Mouse (Mus musculus): Measurements from ENCODE around the gene Gmeb2. TPM values are rescaled to one million over a fixed set of nuclear protein-coding genes. Genes with fewer than 3 reads are reported as not detected.
A peak's percentile ranks its signal among the peaks of the same experiment; 100 is the strongest.

Gmeb2 gene
- total and polyA plus RNA-seq, 3 experiments, result 11.6 to 20.7 (median 17.3) TPM

DNA sequence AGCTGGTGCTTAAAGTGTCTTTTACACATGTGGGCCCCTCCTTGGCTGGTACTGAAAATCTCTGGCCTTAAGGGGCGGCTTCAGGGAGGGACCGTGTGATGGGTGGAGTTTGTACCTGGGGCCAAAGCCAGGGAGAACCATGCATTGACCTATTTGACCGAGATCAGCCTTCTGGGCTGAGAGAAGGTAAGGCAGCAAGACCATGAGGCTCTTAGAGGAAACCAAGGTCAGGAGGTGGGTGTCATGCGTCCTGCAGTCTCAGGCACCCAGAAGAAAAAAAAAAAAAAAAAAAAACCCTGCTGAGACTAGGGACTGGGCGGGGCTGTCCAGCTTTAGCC lies 25.1 kb upstream of the Gmeb2 start:
- Histone ChIP-seq H3K4me3 (replicated peaks in 1 of 3; ENCODE audit: low read depth in 2 of 3, low read length in 2 of 3, poor library complexity in 1 of 3) (no peak overlapping the region), H3K79me2 (replicated peaks; ENCODE audit: control insufficient read depth, extremely low read depth, insufficient read depth, poor library complexity, severe bottlenecking) (no peaks in the 10 kb centered on the region), H3K27me3 (replicated peaks) (peaks cover 58% of the 10 kb centered on the region), H3K27ac (ENCODE audit: insufficient read depth, low read depth) (no peak overlapping the region), H3K4me2 (ENCODE audit: insufficient read depth, low read depth, poor library complexity, severe bottlenecking) (no peak overlapping the region), H3K9me3 (replicated peaks; ENCODE audit: low read length) (no peaks in the 10 kb centered on the region), H3K4me1 (ENCODE audit: control insufficient read depth in 1 of 2, insufficient read depth in 2 of 2) (no peaks in the 10 kb centered on the region), H3K36me3 (replicated peaks in 1 of 2; ENCODE audit: control insufficient read depth in 1 of 2, insufficient read depth in 1 of 2, low read length in 1 of 2) (no peaks in the 10 kb centered on the region), H3K9ac (ENCODE audit: insufficient read depth, low read depth) (no peak overlapping the region)
- in situ Hi-C loops (cut with MboI; ENCODE audit: low pct_ligation_motif_present, low pct_unique_long_range_greater_than_20kb, low sequenced_read_pairs), result no loop called here
- TF ChIP-seq ZNF384 (IDR thresholded peaks at IDR 0.05; ENCODE audit: low read depth, low read length) (peak; percentile 11; the same call in 1 of the 2 replicates), UBTF (IDR thresholded peaks at IDR 0.05; ENCODE audit: low read depth, low read length) (no peak)
- DNase-seq (ENCODE audit: extremely low read depth), result no peak
- dilution Hi-C loops (cut with MboI; ENCODE audit: extremely low pct_ligation_motif_present, extremely low pct_unique_long_range_greater_than_20kb, low sequenced_read_pairs), result no loop called here

DNA sequence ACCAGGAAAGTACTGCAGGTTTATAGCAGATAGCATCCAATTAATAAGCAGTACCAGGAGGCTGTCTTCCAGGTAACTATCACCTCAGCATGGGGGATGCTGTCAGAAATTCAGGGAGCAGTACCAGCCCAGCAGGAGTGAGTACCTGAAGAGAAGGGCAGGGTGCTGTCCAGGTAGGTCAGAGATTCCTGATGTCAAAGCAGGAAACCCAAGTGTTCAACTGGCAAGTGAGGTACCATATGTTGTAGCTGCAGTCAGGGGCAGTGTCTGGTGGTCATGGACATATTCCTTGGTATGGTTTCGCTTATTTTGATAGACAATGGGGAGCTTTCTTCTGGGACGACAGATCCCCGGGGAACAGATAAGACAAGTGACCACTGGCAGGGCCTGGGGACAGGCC lies 24.6 kb upstream of the Gmeb2 start:
- Histone ChIP-seq H3K36me3 (replicated peaks in 1 of 2; ENCODE audit: control insufficient read depth in 1 of 2, insufficient read depth in 1 of 2, low read length in 1 of 2) (no peaks in the 10 kb centered on the region), H3K4me2 (ENCODE audit: insufficient read depth, low read depth, poor library complexity, severe bottlenecking) (no peak overlapping the region), H3K9me3 (replicated peaks; ENCODE audit: low read length) (no peaks in the 10 kb centered on the region), H3K79me2 (replicated peaks; ENCODE audit: control insufficient read depth, extremely low read depth, insufficient read depth, poor library complexity, severe bottlenecking) (no peaks in the 10 kb centered on the region), H3K4me3 (replicated peaks in 1 of 3; ENCODE audit: low read depth in 2 of 3, low read length in 2 of 3, poor library complexity in 1 of 3) (no peak overlapping the region), H3K4me1 (ENCODE audit: control insufficient read depth in 1 of 2, insufficient read depth in 2 of 2) (no peaks in the 10 kb centered on the region), H3K9ac (ENCODE audit: insufficient read depth, low read depth) (no peak overlapping the region), H3K27ac (ENCODE audit: insufficient read depth, low read depth) (no peak overlapping the region), H3K27me3 (replicated peaks) (peaks cover 61% of the 10 kb centered on the region)
- dilution Hi-C loops (cut with MboI; ENCODE audit: extremely low pct_ligation_motif_present, extremely low pct_unique_long_range_greater_than_20kb, low sequenced_read_pairs) (no loop called here), in situ Hi-C loops (cut with MboI; ENCODE audit: low pct_ligation_motif_present, low pct_unique_long_range_greater_than_20kb, low sequenced_read_pairs) (no loop called here)
- no peak for TF ChIP-seq UBTF (IDR thresholded peaks at IDR 0.05; ENCODE audit: low read depth, low read length)
- DNase-seq (ENCODE audit: extremely low read depth), result no peak

DNA sequence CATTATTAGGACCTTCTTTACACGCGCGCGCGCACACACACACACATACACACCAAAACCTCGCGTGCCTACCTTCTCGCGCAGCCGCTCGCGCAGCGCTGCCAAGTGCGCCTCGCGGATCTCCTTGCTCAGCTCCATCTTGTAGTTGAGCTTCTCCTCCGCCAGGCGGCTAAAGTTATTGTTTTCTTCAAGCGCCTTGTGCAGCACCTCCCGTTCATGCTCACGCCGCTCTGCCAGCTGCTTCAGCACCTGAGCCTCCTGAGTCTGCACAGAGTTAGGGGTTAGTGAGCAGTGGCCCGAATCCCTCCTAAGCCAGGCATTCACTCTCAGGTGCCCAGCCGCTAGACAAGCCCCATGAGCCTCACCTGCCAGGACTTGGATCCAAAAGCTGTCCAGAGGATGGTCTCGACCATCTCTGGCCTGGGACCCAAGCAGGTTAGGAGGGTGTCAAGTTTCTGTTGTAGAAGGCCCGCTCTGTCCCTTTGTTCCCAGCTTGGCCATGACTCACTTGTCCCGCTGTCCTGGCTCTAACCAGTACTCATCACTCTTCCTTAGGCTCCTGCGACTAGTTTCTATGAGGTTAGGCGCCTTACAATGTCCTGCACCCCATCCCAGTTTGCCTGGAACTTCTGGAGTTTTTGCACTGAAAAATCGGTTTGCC lies 19.4 kb upstream of the Gmeb2 start:
- no peak for DNase-seq (ENCODE audit: extremely low read depth)
- dilution Hi-C loops (cut with MboI; ENCODE audit: extremely low pct_ligation_motif_present, extremely low pct_unique_long_range_greater_than_20kb, low sequenced_read_pairs), result no loop called here

DNA sequence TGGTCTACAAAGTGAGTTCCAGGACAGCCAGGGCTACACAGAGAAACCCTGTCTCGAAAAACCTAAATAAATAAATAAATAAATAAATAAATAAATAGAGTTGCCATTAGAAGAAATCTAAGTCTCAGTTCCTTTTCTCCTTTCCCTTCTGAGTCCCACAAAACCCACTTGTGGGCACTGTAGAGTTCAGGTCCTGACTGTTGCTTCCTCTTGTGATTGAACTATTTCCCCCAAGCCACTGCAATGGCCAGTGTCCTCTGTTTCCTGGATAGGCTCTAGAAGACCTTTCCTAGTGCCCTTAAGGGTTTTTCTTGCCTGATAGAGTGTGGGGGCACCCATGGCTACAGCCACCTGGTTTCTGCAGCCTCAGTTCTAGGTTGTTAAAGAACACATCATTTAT lies 17.1 kb upstream of the Gmeb2 start:
- H3K4me3 ChIP-seq (replicated peaks in 1 of 3; ENCODE audit: low read depth in 2 of 3, low read length in 2 of 3, poor library complexity in 1 of 3), result no peak overlapping the region
- peaks cover 2 to 5% of the 10 kb centered on the region in 2 experiments; a peak in 2 of 4 replicates for H3K4me1 ChIP-seq (ENCODE audit: control insufficient read depth in 1 of 2, insufficient read depth in 2 of 2)
- TF ChIP-seq BHLHE40 (IDR thresholded peaks at IDR 0.05; ENCODE audit: low read depth, low read length) (no peak), MXI1 (IDR thresholded peaks at IDR 0.05; ENCODE audit: low read depth, low read length) (no peak), ZMIZ1 (IDR thresholded peaks at IDR 0.05; ENCODE audit: low read depth, low read length) (no peak)
- H3K79me2 ChIP-seq (replicated peaks; ENCODE audit: control insufficient read depth, extremely low read depth, insufficient read depth, poor library complexity, severe bottlenecking), result no peaks in the 10 kb centered on the region
- H3K27ac ChIP-seq (ENCODE audit: insufficient read depth, low read depth), result no peak overlapping the region
- peaks cover 2 to 19% of the 10 kb centered on the region in 2 experiments for H3K36me3 ChIP-seq (replicated peaks in 1 of 2; ENCODE audit: control insufficient read depth in 1 of 2, insufficient read depth in 1 of 2, low read length in 1 of 2)
- peaks cover 7% of the 10 kb centered on the region for H3K27me3 ChIP-seq (replicated peaks)
- H3K9ac ChIP-seq (ENCODE audit: insufficient read depth, low read depth), result no peak overlapping the region
- no peak for DNase-seq (ENCODE audit: extremely low read depth)
- in situ Hi-C loops (cut with MboI; ENCODE audit: low pct_ligation_motif_present, low pct_unique_long_range_greater_than_20kb, low sequenced_read_pairs), result no loop called here
- H3K9me3 ChIP-seq (replicated peaks; ENCODE audit: low read length), result peaks cover 2% of the 10 kb centered on the region
- H3K4me2 ChIP-seq (ENCODE audit: insufficient read depth, low read depth, poor library complexity, severe bottlenecking), result no peak overlapping the region
- dilution Hi-C loops (cut with MboI; ENCODE audit: extremely low pct_ligation_motif_present, extremely low pct_unique_long_range_greater_than_20kb, low sequenced_read_pairs), result no loop called here

More for the DNA sequence above, 19.4 kb upstream of the Gmeb2 start:
- no peak for TF ChIP-seq ZKSCAN1 (IDR thresholded peaks at IDR 0.05; ENCODE audit: borderline replicate concordance, low read depth, low read length)
- no peak for TF ChIP-seq USF2 (conservative IDR thresholded peaks at IDR 0.05; ENCODE audit: low read depth, low read length)
- no peak for TF ChIP-seq CHD1 (IDR thresholded peaks at IDR 0.05; ENCODE audit: low read depth, low read length)
- no peak for TF ChIP-seq ETS1 (conservative IDR thresholded peaks at IDR 0.05; ENCODE audit: low read depth, low read length)
- TF ChIP-seq GABPA (IDR thresholded peaks at IDR 0.05; ENCODE audit: insufficient replicate concordance, low read depth, low read length), result no peak
- no peak for TF ChIP-seq EP300 (IDR thresholded peaks at IDR 0.05; ENCODE audit: low read length)
- in situ Hi-C loops (cut with MboI; ENCODE audit: low pct_ligation_motif_present, low pct_unique_long_range_greater_than_20kb, low sequenced_read_pairs), result no loop called here
- Histone ChIP-seq H3K4me3 (replicated peaks in 1 of 3; ENCODE audit: low read depth in 2 of 3, low read length in 2 of 3, poor library complexity in 1 of 3) (no peak overlapping the region), H3K36me3 (replicated peaks in 1 of 2; ENCODE audit: control insufficient read depth in 1 of 2, insufficient read depth in 1 of 2, low read length in 1 of 2) (no peaks in the 10 kb centered on the region), H3K9me3 (replicated peaks; ENCODE audit: low read length) (no peaks in the 10 kb centered on the region), H3K27me3 (replicated peaks) (peaks cover 24% of the 10 kb centered on the region), H3K27ac (ENCODE audit: insufficient read depth, low read depth) (no peak overlapping the region), H3K4me2 (ENCODE audit: insufficient read depth, low read depth, poor library complexity, severe bottlenecking) (no peak overlapping the region), H3K4me1 (ENCODE audit: control insufficient read depth in 1 of 2, insufficient read depth in 2 of 2) (peaks cover 2 to 5% of the 10 kb centered on the region in 2 experiments; a peak in 2 of 4 replicates), H3K79me2 (replicated peaks; ENCODE audit: control insufficient read depth, extremely low read depth, insufficient read depth, poor library complexity, severe bottlenecking) (no peaks in the 10 kb centered on the region), H3K9ac (ENCODE audit: insufficient read depth, low read depth) (no peak overlapping the region)
